Mouse (Mus musculus) lung, postnatal 36 days (tissue): ENCODE results near the gene Dpp7.

Experiments used
- DNase-seq: peaks from one replicate; pipeline ENCODE4 v3.0.0; 2022; ENCODE audit warnings: mixed read lengths

Gene Dpp7

DNA sequence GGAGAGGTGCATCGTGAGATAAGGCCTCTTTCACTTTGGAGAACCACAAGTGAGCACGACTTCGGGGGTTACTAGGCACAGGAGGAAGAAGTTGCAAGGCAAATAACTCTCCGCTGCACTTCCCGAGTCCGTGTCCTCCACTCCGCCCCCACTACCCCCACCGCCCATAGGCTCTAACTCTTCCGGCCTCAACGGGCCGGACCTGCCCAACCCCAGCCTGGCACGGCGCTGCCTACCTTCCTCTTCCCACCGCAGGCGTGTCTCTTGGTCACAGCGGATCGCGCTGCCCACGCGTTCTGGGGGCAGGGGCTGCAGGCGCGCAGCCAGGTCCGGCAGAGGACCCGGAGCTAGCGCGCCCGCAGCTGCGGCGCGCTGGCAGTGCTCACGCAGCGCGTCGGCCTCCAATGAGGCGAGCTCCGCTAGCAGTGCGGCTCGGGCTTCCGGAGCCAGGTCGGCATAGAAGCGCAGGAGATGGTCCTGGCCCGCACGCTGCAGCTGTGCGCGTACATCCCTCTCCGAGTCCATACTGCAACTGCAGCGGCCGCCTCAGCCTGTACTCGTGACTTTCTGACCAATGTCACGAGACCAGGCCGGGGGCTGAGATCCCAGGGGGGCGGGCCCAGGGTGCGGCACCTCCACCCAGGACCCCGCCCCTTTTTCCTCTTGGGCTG, 9.1 kb upstream of the Dpp7 start, which contains the start of gene Uap1l1:
Uap1l1 (minus strand) TSS at position 592 of the 671 bp plus-strand sequence.
- peak; percentile 92 for DNase-seq

DNA sequence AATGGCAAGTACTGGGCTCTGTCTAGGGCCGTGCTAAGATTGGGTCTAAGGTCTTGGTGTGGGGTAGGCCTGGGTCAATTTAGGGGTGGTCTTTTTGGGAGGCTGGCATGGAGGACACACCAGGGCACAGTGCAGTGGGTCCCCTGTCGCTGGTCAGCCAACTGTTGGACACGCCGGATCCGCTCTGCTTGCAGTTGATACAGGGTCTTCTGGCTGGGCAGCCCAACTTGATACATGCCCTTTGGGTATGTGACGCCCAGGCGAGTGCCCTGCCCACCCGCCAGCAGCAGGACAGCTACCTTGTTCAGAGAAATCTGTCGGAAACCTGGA, 8.6 kb upstream of the Dpp7 start:
- DNase-seq = no peak

DNA sequence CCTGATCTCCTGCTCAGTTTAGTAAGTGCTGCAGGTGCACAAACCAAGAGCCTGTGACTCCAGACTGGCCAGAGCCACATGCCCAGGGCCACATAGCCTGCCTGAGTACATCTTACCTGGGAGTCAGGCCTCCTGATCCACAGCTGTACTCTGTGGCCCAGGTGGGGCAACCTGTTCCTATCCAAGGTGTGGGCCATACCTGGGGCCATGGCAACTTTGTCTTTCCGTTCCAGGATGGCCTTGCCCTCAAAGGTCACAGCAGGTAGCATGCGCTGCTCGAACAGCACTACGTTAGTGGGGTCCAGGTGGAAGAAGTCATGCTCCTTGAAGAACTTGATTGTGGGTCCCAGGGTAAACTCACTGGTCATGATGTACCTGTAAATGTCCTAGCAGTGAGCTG, 8.2 kb upstream of the Dpp7 start:
- DNase-seq = no peak

DNA sequence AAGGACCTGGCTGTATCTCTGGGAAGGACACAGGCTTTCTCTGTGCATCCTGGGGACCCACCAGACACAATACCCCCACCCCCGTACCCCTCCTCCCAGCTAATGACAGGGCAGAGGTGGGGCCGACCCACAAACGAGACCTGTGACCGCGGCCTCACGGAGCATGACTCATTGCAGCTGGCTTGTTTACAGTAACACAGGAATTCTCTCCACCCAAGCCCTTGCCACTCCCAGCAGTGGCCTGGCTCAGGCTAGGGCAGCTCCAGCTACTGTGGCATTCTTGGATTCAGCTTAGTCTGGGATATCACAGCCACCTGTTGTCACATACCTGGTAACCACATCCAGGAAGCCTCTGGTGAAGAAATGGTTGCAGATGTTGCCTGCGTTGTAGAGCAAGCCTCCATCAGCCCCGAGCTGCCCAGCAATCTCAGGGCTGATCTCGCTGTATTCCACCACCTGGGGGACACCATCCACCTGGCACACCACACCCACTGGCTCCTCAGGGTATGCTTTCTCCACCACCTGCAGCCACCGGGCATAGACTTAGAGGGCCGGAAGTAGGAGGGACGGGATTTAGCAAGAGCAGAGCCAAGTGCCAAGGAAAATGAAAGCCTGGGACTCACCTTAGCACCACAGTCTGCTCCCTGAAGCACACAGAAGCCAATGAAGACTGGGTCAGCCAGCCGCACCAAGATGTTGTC, 7.5 kb upstream of the Dpp7 start:
- DNase-seq = peak; percentile 67

DNA sequence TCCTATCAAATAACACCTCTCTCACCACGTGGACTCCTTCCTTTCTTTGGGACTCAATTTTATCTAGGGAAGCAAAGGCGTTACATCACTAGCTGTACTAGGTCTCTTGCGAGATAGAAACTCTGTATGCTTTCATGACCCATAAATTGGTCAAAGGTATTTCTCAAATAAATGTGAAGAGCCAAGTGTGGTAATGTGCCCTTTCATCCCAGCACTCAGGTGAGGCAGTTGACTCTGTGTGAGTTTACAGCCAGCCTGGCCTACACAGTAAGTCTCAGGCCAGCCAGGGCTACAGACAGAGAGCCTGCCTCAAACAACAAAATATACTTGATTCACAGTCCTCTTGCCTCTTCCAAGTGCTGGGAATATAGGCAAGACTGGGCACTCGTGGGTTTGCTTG, 3.7 kb upstream of the Dpp7 start:
- DNase-seq = no peak

DNA sequence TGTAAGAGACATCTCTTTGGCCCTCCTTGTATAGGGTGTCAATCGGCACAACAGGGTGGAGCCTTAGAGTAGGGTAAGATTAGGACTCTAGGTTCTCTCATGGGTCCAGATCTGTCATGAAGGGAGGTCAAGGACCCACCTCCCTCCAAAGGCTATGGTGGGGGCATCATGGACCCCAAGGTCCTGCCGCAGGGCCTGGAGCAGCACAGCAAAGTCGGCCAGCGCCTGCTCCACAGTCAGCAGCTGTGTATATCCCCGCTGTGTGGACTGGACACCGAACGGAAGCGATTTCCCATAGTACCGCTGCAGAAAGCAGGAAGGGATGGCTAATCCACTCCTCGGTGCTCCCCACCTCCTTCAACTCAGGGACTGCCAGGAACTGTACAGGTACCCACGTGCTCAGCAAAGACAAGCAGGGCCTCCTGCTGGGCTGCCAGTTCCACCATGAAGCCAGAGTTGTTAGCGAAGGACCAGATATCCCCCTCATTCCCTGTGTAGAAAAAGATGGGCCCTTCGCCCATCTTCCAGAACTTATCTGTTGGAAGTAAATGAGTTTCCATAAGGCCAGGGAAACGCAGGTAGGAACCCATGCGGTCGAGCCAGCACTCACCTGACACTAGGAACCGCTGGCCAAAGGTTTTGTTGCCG, 616 bp downstream of the Dpp7 start:
- no peak for DNase-seq

DNA sequence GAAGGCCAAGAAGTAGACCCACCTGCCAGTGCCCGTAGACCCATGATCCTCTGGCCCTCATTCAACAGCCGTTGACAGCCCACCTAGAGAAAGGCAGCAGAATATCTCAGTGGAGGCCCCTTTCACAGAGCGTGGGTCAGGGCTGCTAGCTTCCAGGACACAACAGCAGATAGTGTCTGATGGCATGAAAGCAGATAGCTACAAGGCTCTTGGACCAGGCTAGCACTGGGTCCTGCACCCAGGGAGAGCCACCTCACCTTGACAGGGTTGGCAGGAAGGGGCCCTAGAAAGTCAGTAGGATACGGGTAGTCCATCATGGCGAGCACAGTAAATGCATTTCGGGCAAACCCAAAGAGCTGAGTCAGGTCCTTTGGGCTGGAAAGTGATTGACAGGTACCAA, 1.9 kb downstream of the Dpp7 start:
- no peak for DNase-seq

DNA sequence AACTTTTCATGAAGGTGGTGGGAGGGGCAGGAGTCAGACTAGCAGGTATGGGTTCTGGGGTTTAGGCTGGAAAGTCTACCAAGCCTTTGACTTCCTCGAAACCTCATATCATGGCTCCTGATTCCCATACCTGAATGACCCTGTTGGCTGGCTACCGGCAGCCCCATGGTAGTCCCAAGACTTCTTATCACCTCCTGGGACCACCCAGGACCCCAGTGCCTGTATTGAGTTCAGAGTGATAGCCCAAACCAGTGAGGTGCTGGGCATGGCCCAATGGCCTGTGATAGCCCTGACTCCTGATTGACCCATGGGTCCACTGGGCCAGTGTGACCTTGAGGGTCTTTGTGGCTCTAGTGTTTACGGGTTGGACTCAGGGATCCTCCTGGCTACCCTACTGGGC, 5.5 kb downstream of the Dpp7 start:
- no peak for DNase-seq

DNA sequence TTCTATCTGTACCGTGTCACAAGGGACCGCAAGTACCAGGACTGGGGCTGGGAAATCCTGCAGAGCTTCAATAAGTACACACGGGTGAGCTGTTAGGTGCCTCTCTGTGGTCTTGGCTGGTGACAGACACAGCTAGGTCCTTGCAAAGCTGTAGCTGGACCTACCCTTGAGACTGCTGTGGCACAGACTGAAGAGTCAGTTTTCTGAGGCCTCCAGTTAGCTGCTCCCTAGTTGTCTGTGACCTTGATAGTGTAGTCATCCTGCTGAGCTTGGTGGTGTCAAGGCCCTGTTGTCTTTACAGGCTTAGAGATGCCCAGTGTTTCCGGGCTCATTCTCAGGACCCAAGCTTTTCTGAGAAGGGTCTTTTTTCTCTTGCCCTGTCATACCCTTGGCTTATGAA, 6.7 kb downstream of the Dpp7 start:
- no peak for DNase-seq

DNA sequence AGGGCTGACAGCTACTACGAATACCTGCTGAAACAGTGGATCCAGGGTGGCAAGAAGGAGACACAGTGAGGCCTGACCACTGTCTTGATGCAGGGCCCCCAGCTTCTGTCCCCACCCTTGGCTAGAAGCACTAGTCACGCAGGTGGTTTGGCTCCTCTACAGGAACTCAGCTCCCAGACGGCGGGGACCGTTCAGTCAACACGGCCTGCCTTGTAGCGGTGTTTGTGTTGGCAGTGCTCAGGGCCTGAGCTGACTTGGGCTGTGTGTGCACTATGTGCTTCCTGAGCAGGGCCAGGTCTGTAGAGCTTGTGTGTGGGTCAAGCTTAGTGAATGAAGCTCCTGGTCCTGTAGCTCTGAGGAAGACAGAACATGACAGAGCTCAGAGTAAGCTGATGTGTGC, 8.0 kb downstream of the Dpp7 start:
- peak; percentile 41 for DNase-seq

DNA sequence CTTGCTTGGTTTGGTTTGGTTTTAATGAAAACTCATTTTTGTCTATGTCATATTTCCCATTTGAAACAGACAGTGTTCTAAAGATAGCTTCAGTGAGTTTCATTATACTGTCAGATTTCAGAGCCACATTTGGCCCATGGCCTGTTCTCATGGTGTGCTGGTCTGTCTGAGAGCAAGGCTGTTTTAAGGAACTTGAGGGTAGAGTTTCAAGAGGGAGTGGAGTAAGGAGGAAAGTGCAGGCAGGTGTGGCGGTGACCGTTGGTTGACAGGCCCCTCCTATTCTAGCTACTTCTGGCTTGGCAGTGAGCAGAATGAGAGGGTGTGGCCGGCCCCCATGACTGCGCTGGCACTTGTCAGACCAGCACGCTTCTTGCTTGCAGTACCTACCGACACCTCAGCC, 17.9 kb downstream of the Dpp7 start:
- peak; percentile 35 for DNase-seq

DNA sequence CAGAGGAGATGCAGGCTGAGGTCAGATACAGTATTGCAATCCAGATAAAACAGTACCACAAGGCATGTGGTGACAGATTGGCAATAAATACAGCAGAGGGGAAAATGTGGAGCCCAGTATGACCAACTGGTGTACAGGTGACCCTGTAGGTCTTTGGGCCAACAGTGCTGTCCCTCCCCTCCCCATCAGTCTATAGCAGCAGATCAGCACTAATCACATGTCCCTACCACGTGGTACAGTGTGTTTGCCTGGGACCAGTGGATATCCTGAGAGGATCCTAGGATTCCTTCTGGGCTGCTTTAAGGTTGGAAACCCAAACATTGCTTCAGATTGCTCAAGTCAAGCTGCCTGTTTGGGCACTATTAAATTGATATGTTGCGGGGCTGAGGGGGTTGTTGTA, 22.6 kb downstream of the Dpp7 start:
- DNase-seq = no peak

DNA sequence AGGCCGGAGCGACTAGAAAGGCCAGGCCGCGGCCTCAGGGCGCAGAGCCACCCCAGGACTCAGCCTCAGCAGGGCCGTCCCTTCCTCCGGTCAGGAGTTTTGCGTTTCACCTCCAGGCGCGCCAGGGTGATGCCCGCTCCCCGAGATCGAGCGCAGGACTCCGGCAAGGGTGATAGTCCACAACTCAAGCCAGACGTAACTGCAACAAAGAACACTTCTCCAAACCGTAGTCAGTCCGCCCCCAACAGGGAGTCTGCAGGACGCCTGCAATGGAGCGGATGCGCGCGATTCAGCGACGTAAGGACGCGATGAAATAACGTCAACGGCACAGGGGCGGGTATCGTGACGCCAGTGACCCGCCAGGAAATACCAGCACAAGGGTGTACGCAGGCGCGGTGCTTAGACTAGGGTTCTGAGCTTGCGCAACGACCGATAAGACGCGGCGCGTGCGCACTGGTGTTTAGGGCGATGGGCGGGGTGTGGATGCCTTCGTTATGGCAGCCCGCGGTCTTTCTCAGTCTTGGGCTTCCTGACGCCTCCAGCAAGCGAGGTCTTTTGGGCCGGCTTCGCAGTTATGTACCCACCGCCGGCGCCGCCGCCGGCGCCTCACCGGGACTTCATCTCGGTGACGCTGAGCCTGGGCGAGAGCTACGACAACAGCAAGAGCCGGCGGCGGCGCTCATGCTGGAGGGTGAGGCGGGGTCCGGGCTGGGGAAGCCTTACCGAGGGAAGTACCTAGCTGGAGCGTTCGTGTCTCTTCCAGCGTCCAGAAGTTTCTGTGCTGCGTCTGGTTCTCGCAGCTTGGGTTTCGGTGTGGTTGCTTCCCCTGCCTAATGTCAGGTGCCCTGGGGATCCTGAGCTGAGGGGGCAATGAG, 23.6 kb downstream of the Dpp7 start, which contains the start of gene Man1b1:
Man1b1 (plus strand) TSS at position 53 of the 875 bp plus-strand sequence.
- DNase-seq = peak; percentile 100

DNA sequence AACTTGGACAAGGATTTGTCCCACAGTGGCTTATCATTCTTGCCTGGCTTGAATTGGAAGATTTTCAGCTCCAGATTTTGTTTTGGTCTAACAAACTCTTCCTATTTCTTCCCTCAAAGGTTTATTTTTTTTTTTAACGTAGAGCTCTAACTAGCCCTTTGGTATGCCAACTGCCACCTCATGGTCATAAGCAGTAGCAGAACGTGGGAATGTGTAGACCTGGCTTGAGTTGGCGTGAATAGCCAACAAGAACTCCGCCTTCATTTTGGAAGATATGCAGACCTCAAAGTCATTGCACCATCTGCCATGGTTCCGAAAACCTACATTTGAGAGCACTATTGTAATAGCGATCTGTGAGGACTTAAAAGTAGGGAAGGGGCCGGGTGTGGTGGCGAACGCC, 24.7 kb downstream of the Dpp7 start:
- no peak for DNase-seq

DNA sequence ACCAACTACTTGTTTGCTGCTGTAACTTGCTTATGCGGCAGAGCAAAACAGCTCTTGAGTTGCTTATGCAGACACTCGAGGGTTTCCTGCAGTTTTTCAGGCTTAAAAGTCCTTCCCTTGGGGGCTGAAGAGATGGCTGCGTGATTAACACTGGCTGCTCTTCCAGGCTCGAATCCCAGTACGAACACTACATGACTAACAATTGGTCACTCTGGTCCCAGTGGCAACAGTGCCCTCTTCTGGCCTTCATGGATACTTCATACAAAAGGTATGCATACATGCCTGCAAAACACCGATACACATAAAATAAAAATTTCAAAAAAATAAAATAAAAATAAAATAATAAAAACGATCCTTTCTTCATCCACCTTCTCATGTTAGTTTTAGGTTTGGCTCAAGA, 27.7 kb downstream of the Dpp7 start:
- peak; percentile 59 for DNase-seq

DNA sequence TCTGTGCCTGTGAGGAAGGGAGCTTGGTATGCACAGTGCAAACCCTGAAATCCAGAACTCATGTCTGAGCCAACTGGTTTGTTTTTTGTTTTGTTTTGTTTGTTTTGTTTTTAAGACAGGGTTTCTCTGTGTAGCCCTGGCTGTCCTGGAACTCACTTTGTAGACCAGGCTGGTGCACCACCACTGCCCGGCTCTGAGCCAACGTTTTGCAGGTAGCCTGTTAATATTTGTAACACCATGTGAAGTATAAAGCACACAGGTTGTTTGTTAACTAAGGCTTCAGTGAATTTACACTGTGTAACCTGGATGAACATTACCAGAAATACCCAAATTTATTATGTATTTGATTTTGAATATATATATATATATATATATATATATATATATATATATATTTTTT, 30.1 kb downstream of the Dpp7 start:
- no peak for DNase-seq

DNA sequence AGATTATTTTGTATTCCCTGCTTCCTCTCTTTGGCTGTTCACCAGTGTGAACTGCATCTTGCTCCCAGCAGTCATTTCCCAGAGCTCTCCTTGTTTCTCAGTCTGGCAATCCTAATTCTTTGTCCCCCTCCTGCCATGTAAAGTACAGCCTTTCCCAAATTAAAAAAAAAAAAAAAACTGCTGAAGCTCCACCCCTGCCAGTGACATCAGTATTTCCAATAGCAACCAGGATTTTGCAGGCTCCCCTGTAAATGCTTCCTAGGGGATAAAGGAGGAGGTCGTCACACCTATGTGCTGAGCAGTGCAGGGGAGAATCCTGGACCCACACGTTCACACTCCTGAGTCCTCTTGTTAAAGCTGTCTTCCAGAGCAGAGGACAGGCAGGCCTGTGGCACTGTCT, 36.1 kb downstream of the Dpp7 start:
- no peak for DNase-seq

DNA sequence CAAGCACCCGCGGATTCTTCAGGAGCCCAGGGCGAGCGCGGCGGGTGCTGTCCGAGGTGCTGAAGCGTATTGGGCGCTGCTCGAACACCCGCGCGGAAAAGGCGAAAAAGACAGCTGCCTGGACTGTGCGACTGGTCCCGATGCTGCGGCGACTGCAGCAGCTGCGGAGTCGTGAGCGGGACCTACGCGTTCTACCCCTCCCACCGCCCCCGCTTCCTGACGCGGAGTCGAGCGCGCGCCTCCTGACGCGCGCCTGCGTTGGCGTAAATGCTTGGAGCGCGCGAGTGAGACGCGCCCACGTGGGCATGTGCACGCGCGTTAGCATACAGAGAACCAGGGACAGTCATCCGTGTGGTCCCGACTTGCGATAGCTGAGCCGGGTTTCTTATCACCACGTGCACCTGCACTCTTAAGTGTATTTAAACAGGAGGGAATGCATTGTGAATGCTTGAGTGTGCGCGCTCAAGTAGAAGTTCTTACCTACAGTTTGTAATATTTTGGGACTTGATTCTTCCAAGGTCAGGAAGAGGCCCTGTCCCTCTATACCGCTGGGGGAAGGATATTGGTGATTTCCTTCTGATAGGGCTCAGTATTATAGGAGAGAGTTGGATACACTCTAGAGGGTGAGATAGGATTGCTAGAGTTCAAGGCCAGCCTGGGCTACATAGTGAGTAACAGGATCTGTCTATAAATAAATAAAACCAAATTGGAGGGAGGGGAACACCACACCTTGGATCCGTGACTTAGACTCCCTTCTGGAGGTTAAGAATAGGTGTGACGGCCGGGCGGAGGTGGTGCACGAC, 37.0 kb downstream of the Dpp7 start, which contains the start of gene Grin1:
Grin1 (minus strand) TSS at position 217 of the 803 bp plus-strand sequence.
- DNase-seq = peak; percentile 55

DNA sequence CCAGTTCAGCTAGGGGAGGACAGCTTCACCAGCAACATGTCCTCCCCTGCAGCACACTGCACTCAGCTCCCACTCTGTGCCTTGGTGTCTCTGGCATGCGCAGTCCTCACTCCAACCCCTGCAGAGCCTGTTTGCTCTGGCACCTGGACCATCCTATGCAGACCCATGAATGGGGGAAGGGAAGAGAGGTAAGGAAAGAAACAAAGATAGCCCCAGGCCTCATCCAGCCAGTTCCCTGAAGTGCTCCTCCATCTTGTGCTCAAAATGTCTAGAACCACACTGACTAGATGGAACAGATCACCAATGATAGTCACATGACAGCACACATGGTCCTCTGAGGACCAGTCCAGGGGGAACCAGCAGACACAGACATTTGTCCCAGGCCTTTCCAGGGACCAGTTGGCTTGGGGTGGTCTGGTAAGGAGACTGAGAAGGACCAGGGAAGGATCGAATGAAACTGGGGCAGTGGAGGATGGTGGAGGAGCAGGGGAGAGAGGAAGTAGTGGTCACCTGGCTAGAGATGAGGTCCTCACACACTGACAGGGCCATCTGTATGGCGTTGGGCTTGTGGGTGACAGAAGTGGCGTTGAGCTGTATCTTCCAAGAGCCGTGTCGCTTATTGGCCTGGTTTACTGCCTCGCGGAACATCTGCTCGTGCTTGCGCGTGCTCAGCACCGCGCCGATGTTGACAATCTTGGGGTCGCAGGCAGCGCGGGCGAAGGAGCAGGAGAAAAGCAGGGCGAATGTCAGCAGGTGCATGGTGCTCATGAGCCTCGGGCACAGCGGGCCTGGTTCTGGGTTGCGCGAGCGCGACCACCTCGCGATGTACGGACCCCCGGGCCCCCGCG, 37.8 kb downstream of the Dpp7 start:
- DNase-seq = no peak

DNA sequence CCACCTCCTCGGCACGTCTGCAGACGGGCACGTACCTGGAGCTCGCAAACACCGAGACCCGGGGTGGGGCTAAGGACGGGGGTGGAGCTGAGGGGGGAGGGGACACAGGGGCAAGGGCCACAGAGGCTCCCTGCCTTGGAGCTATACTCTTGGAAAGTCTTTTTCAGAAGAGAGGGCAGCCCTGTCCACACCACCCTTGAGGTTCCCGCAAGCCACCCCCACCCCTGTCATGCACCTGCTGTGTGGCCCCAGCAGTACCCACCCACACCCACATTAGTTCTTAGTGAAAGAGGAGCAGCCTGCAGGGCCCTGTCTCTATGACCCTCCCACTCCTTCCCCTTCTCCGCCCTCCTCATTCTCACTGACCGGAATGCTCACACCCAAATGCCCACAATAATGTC, 44.7 kb downstream of the Dpp7 start:
- no peak for DNase-seq

DNA sequence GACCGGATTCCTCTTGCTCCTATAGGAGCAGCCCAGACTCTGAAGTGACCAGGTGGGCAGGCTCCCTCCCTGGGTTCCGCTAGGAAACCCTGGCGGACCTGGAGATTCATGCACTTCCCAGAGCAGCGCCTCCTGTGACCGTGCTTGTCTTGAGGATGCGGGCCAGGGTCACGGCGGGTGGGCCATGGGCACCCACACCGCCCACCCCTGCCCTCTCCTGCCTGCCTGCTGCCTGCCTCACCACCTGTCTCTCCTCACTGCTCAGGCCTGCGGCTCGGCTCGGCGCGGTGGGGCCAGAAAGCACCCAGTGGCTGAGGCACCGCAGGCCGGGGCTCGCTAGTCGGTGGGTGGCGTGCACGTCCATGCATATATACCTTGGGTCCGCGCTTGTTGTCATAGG, 45.2 kb downstream of the Dpp7 start:
- no peak for DNase-seq
